Mouse (Mus musculus): ENCODE measurements at regions not wholly inside any gene's neighbourhood (a gene's known extent, or its start where the extent isn't known, plus 50 kb on each side); places are given as distances from the start of the nearest gene placed in this dataset.
"Not testable (repeated sequence)": the region's sequence is repeated elsewhere in the genome, so short reads cannot be mapped to it uniquely, and the experiment has no call there.

- DNase-seq (ENCODE audit: low read depth, low spot score), result peak; percentile 46
These were observed 485.1 kb upstream of the Hsf2 start for GRCm38 (mm10) chr10:57000892-57001722.

- DNase-seq (ENCODE audit: low read depth, low spot score), result no peak
These were observed 484.5 kb upstream of the Hsf2 start for GRCm38 (mm10) chr10:57001723-57002110.

GRCm38 (mm10) chr10:57037641-57038040, 448.5 kb upstream of the Hsf2 start:
- DNase-seq (ENCODE audit: low read depth, low spot score), result no peak

GRCm38 (mm10) chr10:57040201-57040600, 446.0 kb upstream of the Hsf2 start:
- DNase-seq (ENCODE audit: low read depth, low spot score), result no peak

GRCm38 (mm10) chr10:57046021-57046420, 440.2 kb upstream of the Hsf2 start:
- no peak for DNase-seq (ENCODE audit: low read depth, low spot score)

- DNase-seq (ENCODE audit: low read depth, low spot score), result no peak
These were observed 439.3 kb upstream of the Hsf2 start for GRCm38 (mm10) chr10:57046891-57047290.

GRCm38 (mm10) chr10:57047719-57048118, 438.5 kb upstream of the Hsf2 start:
- no peak for DNase-seq (ENCODE audit: low read depth, low spot score)

GRCm38 (mm10) chr10:57053375-57053774, 432.8 kb upstream of the Hsf2 start:
- not testable (repeated sequence) for DNase-seq (ENCODE audit: low read depth, low spot score)

- DNase-seq (ENCODE audit: low read depth, low spot score), result no peak
These were observed 396.1 kb upstream of the Hsf2 start for GRCm38 (mm10) chr10:57090131-57090530.

GRCm38 (mm10) chr10:57095920-57096319, 390.3 kb upstream of the Hsf2 start:
- DNase-seq (ENCODE audit: low read depth, low spot score), result no peak

- DNase-seq (ENCODE audit: low read depth, low spot score), result no peak
These were observed 372.8 kb upstream of the Hsf2 start for GRCm38 (mm10) chr10:57113359-57113758.

GRCm38 (mm10) chr10:57114696-57115271, 371.4 kb upstream of the Hsf2 start:
- DNase-seq (ENCODE audit: low read depth, low spot score), result no peak

- DNase-seq (ENCODE audit: low read depth, low spot score), result no peak
These were observed 364.7 kb upstream of the Hsf2 start for GRCm38 (mm10) chr10:57121514-57121913.

- DNase-seq (ENCODE audit: low read depth, low spot score), result no peak
These were observed 359.0 kb upstream of the Hsf2 start for GRCm38 (mm10) chr10:57127185-57127584.

- DNase-seq (ENCODE audit: low read depth, low spot score), result no peak
These were observed 329.8 kb upstream of the Hsf2 start for GRCm38 (mm10) chr10:57156426-57156825.

GRCm38 (mm10) chr10:57156912-57157311, 329.3 kb upstream of the Hsf2 start:
- no peak for DNase-seq (ENCODE audit: low read depth, low spot score)

- no peak for DNase-seq (ENCODE audit: low read depth, low spot score)
These were observed 325.6 kb upstream of the Hsf2 start for GRCm38 (mm10) chr10:57160546-57160945.

GRCm38 (mm10) chr10:57163359-57163758, 322.8 kb upstream of the Hsf2 start:
- DNase-seq (ENCODE audit: low read depth, low spot score), result no peak

GRCm38 (mm10) chr10:57183560-57183959, 302.6 kb upstream of the Hsf2 start:
- peak; percentile 46 for DNase-seq (ENCODE audit: low read depth, low spot score)

GRCm38 (mm10) chr10:57210701-57211100, 275.5 kb upstream of the Hsf2 start:
- no peak for DNase-seq (ENCODE audit: low read depth, low spot score)

- DNase-seq (ENCODE audit: low read depth, low spot score), result no peak
These were observed 255.1 kb upstream of the Hsf2 start for GRCm38 (mm10) chr10:57231117-57231516.

GRCm38 (mm10) chr10:57281220-57281619, 205.0 kb upstream of the Hsf2 start:
- DNase-seq (ENCODE audit: low read depth, low spot score), result no peak

GRCm38 (mm10) chr10:57282896-57283295, 203.3 kb upstream of the Hsf2 start:
- no peak for DNase-seq (ENCODE audit: low read depth, low spot score)
